Mouse (Mus musculus) liver, adult 2 months (tissue): Measurements from ENCODE around the gene Ppp1r37. TPM values are rescaled to one million over a fixed set of nuclear protein-coding genes. Genes with fewer than 3 reads are reported as not detected.
A peak's percentile ranks its signal among the peaks of the same experiment; 100 is the strongest.
"Not testable (repeated sequence)": the region's sequence is repeated elsewhere in the genome, so short reads cannot be mapped to it uniquely, and the experiment has no call there.

Source experiments
- DNase-seq: peaks from one replicate; pipeline ENCODE4 v3.0.0-alpha.2; 2011; ENCODE audit warnings: low read depth, low spot score; ENCODE audit errors: extremely low read depth
- H3K27ac ChIP-seq: fragments of 200-500 bp; replicated peaks from 2 replicates; pipeline ENCODE4 v1.5.1; 2012; ENCODE audit warnings: low read depth, mild to moderate bottlenecking, control low read depth, inconsistent platforms, low read length; ENCODE audit not compliant: insufficient read depth
- H3K27me3 ChIP-seq: fragments of 200-500 bp; 2 replicates; pipeline ENCODE4 v1.6.1; 2012; ENCODE audit warnings: mild to moderate bottlenecking, moderate library complexity, low read length, inconsistent platforms; ENCODE audit not compliant: control insufficient read depth, insufficient read depth
- H3K36me3 ChIP-seq: fragments of 200-500 bp; 2 replicates; pipeline ENCODE4 v1.6.1; 2012; ENCODE audit warnings: low read length, inconsistent platforms; ENCODE audit not compliant: control insufficient read depth, insufficient read depth
- H3K4me1 ChIP-seq: fragments of 200-500 bp; 2 replicates; pipeline ENCODE4 v1.6.1; 2011; ENCODE audit warnings: low read length; ENCODE audit not compliant: control insufficient read depth, insufficient read depth
- H3K4me3 ChIP-seq: fragments of 200-500 bp; 2 replicates; pipeline ENCODE4 v1.5.1; 2011; ENCODE audit warnings: low read depth, mild to moderate bottlenecking, control low read depth, low read length, moderate library complexity; ENCODE audit not compliant: insufficient read depth
- H3K79me2 ChIP-seq: fragments of 200-500 bp; 2 replicates; pipeline ENCODE4 v1.6.1; 2012; ENCODE audit warnings: inconsistent platforms, mild to moderate bottlenecking, low read length, moderate library complexity; ENCODE audit not compliant: control insufficient read depth, insufficient read depth
- H3K9ac ChIP-seq: fragments of 200-500 bp; 2 replicates; pipeline ENCODE4 v1.6.1; 2012; ENCODE audit warnings: low read depth, mild to moderate bottlenecking, control low read depth, inconsistent platforms, low read length
- CTCF ChIP-seq: fragments of 200-500 bp; IDR thresholded peaks from 2 replicates; pipeline ENCODE4 v1.5.1; 2011; ENCODE audit warnings: low read depth, low read length, control low read depth
- POLR2A ChIP-seq: fragments of 200-500 bp; IDR thresholded peaks from 2 replicates; pipeline ENCODE4 v1.6.1; 2011; ENCODE audit warnings: low read length, control low read depth; ENCODE audit not compliant: insufficient read depth; ENCODE audit errors: extremely low read depth
- WGBS: fragments of 180-500 bp; shearing (Covaris S2); methylation state at CpG from one replicate; pipeline ENCODE4 v1.1.7; 2018; 5-methylcytosine and 5-hydroxymethylcytosine counted together
- polyA plus RNA-seq: library from polyadenylated mRNA; depleted of rRNA; stranded (reverse); fragments of >200 nt; gene quantifications from 2 replicates; pipeline ENCODE4 v1.2.3, GENCODE M21; 2012; rRNA removed
- total RNA-seq: library from RNA; depleted of rRNA; stranded (reverse); fragments of >200 nt; gene quantifications from 2 replicates; pipeline ENCODE4 v1.2.3, GENCODE M21; 2014; rRNA removed

Gene Ppp1r37
- total RNA-seq (25.0 and 25.6 TPM in 2 replicates), polyA plus RNA-seq (82.3 and 84.2 TPM in 2 replicates)

DNA sequence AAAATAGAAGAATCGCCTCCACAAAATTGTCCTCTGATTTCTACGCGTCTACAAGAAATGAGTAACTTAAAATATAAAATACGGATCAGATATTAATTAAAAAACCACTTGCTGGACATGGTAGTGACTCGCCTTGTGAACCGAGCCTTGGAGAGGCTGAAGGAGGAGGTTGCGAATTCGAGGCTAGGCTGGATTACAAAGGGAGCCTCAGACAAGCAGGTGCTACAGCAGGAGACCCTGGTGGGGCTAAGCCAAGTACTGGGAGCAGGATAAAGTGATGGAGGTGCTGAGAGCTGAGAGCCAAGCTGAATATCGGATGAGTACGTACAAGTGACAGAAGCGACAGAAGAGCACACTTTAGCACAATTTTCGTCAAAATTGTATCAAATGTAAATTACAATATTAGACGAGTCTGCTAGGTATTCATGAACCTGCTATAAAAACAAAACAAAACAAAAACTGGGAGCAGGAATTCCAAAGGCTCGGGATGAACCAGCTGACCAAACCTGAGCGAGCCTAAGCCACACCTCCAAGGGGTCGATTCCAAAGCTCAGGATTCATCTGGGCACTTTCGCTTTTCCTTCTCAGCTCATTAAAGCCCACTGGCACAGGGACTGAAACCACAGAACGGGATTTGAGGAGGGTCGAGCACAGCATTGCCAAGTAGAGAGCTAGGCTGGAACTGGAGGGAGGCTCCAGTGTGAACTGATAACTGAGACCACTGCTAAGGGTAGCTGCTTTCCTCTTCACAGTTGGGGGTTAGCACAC lies at the start of gene Ppp1r37:
Ppp1r37 (minus strand) TSS at position 434 of the 768 bp plus-strand sequence.
- Histone ChIP-seq H3K27ac (peak within 1 kb of the TSS; percentile 81), H3K4me3 (peak within 1 kb of the TSS; percentile 95), H3K27me3 (no peaks in the 10 kb centered on the region), H3K9ac (peak within 1 kb of the TSS; percentile 97), H3K4me1 (peaks cover 20% of the 10 kb centered on the region), H3K36me3 (peaks cover 3% of the 10 kb centered on the region; the same call in 1 of the 2 replicates), H3K79me2 (peaks cover 27% of the 10 kb centered on the region)
- under 1% methylated on average over 19 of the region's 19 CpGs for WGBS
- TF ChIP-seq POLR2A, result 0 out of 2 replicates have a peak, but pooled peaks have one; percentile 19
- TF ChIP-seq CTCF, result no peak
- peak; percentile 75 for DNase-seq

DNA sequence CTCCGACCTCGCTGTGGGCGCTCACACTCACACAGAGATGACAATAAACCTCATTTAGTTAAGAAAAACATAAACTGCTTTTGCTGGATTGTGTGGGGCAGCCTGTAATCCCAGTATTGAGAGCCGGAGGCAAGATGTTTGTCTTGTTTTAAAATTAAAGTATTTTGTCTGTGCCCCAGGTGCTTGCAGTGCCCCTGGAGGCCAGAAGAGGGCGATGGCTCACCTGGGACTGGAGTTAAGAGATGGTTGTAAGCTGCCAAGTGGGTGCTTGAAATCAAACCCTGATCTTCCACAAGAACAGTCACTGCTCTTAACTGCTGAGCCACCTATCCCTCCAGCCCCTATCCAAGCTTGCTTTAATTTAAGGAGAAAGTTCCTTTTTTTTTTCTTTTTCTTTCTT lies 48.1 kb upstream of the Ppp1r37 start:
- no peaks in the 10 kb centered on the region for H3K4me1 ChIP-seq
- no peak overlapping the region for H3K4me3 ChIP-seq
- DNase-seq, result no peak
- H3K79me2 ChIP-seq, result no peaks in the 10 kb centered on the region
- TF ChIP-seq CTCF, result peak; percentile 25; the same call in 1 of the 2 replicates
- no peak for TF ChIP-seq POLR2A
- H3K27ac ChIP-seq, result no peak overlapping the region
- WGBS, result 82% methylated on average over 5 of the region's 5 CpGs
- H3K9ac ChIP-seq, result no peak overlapping the region
- no peaks in the 10 kb centered on the region for H3K27me3 ChIP-seq
- no peaks in the 10 kb centered on the region for H3K36me3 ChIP-seq

DNA sequence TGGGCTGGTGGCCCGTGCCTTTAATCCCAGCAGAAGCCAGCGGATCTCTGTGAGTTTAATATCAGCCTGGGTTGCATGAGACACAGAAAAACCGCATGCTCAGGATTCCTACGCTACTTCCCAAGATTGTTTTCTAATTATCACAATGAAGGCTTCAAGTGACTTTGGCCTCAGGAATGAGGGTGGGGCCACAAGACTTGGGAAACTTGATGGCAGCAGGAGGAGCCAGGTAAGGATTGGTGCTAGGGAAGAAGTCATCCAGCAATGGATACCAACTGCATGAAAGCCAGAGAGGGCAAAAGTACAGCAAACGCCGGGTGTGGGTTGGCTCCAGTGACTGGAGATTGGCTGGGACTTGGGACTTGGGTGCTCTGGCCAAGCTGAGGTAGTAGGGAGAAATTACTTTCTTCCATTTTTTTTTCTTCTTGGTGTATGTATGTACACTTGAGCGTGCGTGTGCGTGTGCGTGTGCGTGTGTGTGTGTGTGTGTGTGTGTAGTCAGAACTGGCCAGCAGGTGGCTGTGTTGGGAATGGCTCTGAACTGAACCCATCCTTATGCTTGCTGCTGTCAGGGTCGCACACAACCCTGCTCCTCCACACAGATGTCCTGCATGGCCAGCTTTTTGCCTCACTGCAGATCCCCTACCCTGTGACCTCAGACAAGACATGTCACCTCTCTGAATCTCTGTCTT lies 46.9 kb upstream of the Ppp1r37 start:
- Histone ChIP-seq H3K4me3 (no peak overlapping the region), H3K9ac (no peak overlapping the region), H3K27ac (no peak overlapping the region), H3K4me1 (no peaks in the 10 kb centered on the region), H3K36me3 (no peaks in the 10 kb centered on the region), H3K27me3 (no peaks in the 10 kb centered on the region), H3K79me2 (no peaks in the 10 kb centered on the region)
- DNase-seq, result no peak
- TF ChIP-seq POLR2A, result no peak
- no peak for TF ChIP-seq CTCF
- 94% methylated on average over 12 of the region's 12 CpGs for WGBS

DNA sequence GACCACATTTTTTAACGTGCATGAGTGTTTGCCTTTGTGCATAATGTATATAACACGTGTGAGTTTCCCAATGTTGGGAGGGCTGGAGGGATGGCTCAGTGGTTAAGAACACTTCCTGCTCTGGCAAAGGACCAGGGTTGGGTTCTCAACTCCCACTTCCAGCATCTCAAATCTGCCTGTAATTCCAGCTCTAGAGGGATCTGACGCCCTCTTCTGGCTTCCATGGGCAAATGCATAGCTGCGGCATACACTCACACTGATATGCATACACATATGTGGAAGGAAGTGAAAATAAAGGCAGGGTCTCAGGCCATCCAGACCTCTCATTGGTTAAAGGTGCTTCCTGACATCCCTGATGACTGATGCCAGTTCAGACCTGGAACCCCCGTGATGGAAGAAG lies 44.4 kb upstream of the Ppp1r37 start:
- DNase-seq, result no peak
- WGBS, result 80% methylated on average over 5 of the region's 5 CpGs
- peaks cover 5% of the 10 kb centered on the region; the same call in 1 of the 2 replicates for H3K4me1 ChIP-seq

DNA sequence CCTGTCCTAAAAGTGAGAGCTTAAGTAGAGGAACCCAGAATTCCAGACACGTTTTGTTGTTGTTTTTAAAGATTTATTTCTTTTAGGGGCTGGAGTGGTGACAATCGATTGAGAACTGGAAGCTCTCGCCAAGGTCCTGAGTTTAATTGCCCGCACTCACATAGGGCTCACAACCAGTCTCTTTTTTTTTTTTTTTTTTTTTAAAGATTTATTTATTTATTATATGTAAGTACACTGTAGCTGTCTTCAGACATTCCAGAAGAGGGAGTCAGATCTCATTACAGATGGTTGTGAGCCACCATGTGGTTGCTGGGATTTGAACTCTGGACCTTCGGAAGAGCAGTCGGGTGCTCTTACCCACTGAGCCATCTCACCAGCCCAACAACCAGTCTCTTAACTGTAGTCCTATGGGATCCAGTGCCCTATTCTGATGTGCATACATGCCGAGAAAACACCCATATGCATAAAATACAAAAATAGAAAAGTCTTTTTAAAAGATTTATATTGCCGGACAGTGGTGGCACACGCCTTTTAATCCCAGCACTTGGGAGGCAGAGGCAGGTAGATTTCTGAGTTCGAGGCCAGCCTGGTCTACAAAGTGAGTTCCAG lies 41.8 kb upstream of the Ppp1r37 start:
- H3K27me3 ChIP-seq, H3K4me1 ChIP-seq, DNase-seq, H3K9ac ChIP-seq, H3K27ac ChIP-seq, H3K36me3 ChIP-seq, H3K4me3 ChIP-seq: not testable (repeated sequence)
- H3K79me2 ChIP-seq, result peaks cover 14% of the 10 kb centered on the region; the same call in 1 of the 2 replicates
- WGBS, result 60% methylated on average over 10 of the region's 10 CpGs

More for the DNA sequence above, 44.4 kb upstream of the Ppp1r37 start:
- TF ChIP-seq CTCF, result no peak
- no peak for TF ChIP-seq POLR2A
- Histone ChIP-seq H3K27ac (no peak overlapping the region), H3K27me3 (no peaks in the 10 kb centered on the region), H3K9ac (no peak overlapping the region), H3K79me2 (peaks cover 6% of the 10 kb centered on the region; the same call in 1 of the 2 replicates), H3K36me3 (no peaks in the 10 kb centered on the region), H3K4me3 (no peak overlapping the region)
